Mouse (Mus musculus): ENCODE measurements at regions not wholly inside any gene's neighbourhood (a gene's known extent, or its start where the extent isn't known, plus 50 kb on each side); places are given as distances from the start of the nearest gene placed in this dataset.
A peak's percentile ranks its signal among the peaks of the same experiment; 100 is the strongest.

- DNase-seq: no peak
Measured at GRCm38 (mm10) chr16:80196302-80196701, 1004.2 kb upstream of the Ncam2 start.

- DNase-seq: no peak
Measured at GRCm38 (mm10) chr16:80202811-80203210, 997.7 kb upstream of the Ncam2 start.

GRCm38 (mm10) chr16:80212769-80213168 is 987.7 kb upstream of the Ncam2 start:
- DNase-seq: peak; percentile 39

DNA sequence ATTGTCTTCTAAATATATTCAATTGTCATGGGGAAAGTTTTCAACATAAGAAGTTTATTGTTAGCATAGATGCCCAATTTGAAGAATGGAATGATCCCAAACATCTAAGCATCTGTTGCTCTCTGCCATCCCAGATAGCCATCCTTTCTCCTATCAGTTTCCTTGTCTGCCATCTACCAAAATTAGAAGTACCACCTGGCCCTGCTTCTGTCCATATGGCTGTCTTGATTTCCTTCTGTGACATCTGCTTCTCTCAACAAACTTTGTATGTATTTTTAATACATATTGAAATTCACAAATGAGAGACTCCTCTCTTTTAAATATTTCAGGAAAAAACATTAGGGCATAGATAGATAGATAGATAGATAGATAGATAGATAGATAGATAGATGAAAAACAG is 945.1 kb upstream of the Ncam2 start:
- DNase-seq: no peak

- DNase-seq: no peak
Measured at GRCm38 (mm10) chr16:80266151-80266617, 934.3 kb upstream of the Ncam2 start.

GRCm38 (mm10) chr16:80272291-80273123 is 928.0 kb upstream of the Ncam2 start:
- no peak for DNase-seq
